In the genomic region with DNA sequence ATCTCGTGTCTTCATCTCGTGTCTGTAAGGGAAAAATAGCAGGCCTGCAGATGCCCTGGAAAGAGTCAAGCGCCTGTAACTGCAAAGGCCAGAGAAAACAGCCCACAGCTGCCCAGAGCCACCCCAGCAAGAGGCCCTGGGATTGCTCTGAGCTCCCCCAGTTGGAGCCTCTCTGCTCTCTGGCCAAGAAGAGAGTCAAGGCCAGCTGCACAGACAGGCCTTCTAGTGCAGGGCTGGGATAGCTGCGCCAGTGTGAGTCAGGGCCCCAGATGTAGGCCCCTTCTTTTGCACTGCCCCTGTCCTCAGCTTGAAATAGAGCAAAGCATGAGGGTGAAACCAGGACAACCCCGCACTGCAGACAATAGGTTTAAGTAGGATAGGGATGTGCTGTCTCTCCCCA, we compare ENCODE assay signal across 13 mouse cellular contexts.
DNase-seq lines count a peak whose midpoint lies in the region; ATAC-seq lines count a peak whose summit lies in the region.
"Had no signal": no experiment of that assay in that cellular context is flagged by ENCODE, and none has a peak within 500 bp of the region (broad histone marks: within the 10 kb centered on the region; RNA-seq: fewer than 3 reads in every experiment).

No protein-coding gene starts in this region.

- peak overlapping the region; percentile 38; the same call in 1 of the 2 replicates for H3K27ac ChIP-seq in midbrain, embryonic 10.5 days (replicated peaks)
- H3K27ac ChIP-seq in midbrain, embryonic 13.5 days: no peak overlapping the region
- no peak overlapping the region for H3K27ac ChIP-seq in stomach, embryonic 14.5 days (ENCODE audit: low read length)
- H3K27ac ChIP-seq: liver, embryonic 13.5 days; midbrain, embryonic 12.5 days had no signal

- no peak overlapping the region for H3K4me2 ChIP-seq in midbrain, embryonic 13.5 days (replicated peaks)
- H3K4me2 ChIP-seq in stomach, embryonic 14.5 days (replicated peaks; ENCODE audit: low read depth, low read length): no peak overlapping the region
- H3K4me2 ChIP-seq: liver, embryonic 13.5 days; midbrain, embryonic 12.5 days had no signal

- intact Hi-C loops in heart, postnatal 10 days (cut with DNase I): no loop called here

- no peaks in the 10 kb centered on the region for H3K36me3 ChIP-seq in midbrain, embryonic 10.5 days
- no peaks in the 10 kb centered on the region for H3K36me3 ChIP-seq in midbrain, embryonic 13.5 days
- H3K36me3 ChIP-seq in stomach, embryonic 14.5 days (ENCODE audit: control insufficient read depth, insufficient read depth, low read length): no peaks in the 10 kb centered on the region
- H3K36me3 ChIP-seq: liver, embryonic 13.5 days; midbrain, embryonic 12.5 days had no signal

- 74% methylated on average over 5 of the region's 5 CpGs for WGBS in midbrain, embryonic 10.5 days
- whole genome bisulfite sequencing in midbrain, embryonic 13.5 days: 80% methylated on average over 5 of the region's 5 CpGs
- 64% methylated on average over 5 of the region's 5 CpGs for WGBS in stomach, embryonic 14.5 days

- H3K9me3 ChIP-seq in midbrain, embryonic 10.5 days (replicated peaks): no peaks in the 10 kb centered on the region
- H3K9me3 ChIP-seq in midbrain, embryonic 13.5 days: no peaks in the 10 kb centered on the region
- no peaks in the 10 kb centered on the region for H3K9me3 ChIP-seq in stomach, embryonic 14.5 days (ENCODE audit: control insufficient read depth, low read depth, low read length)
- H3K9me3 ChIP-seq: liver, embryonic 13.5 days; midbrain, embryonic 12.5 days had no signal

- H3K27me3 ChIP-seq in midbrain, embryonic 10.5 days (ENCODE audit: low read depth, poor library complexity, severe bottlenecking): no peaks in the 10 kb centered on the region
- no peaks in the 10 kb centered on the region for H3K27me3 ChIP-seq in midbrain, embryonic 13.5 days
- no peaks in the 10 kb centered on the region for H3K27me3 ChIP-seq in stomach, embryonic 14.5 days (ENCODE audit: control insufficient read depth, insufficient read depth, low read length)
- H3K27me3 ChIP-seq: liver, embryonic 13.5 days; midbrain, embryonic 12.5 days had no signal

- peaks cover 16% of the 10 kb centered on the region for H3K4me1 ChIP-seq in midbrain, embryonic 10.5 days
- peaks cover 4% of the 10 kb centered on the region; the same call in 1 of the 2 replicates for H3K4me1 ChIP-seq in midbrain, embryonic 13.5 days (replicated peaks)
- no peaks in the 10 kb centered on the region for H3K4me1 ChIP-seq in stomach, embryonic 14.5 days (ENCODE audit: control insufficient read depth, insufficient read depth, low read length)
- H3K4me1 ChIP-seq: liver, embryonic 13.5 days had no signal

- H3K4me3 ChIP-seq in midbrain, embryonic 10.5 days: no peak overlapping the region
- no peak overlapping the region for H3K4me3 ChIP-seq in midbrain, embryonic 13.5 days (replicated peaks)
- no peak overlapping the region for H3K4me3 ChIP-seq in stomach, embryonic 14.5 days (ENCODE audit: low read depth, low read length)
- H3K4me3 ChIP-seq: liver, embryonic 13.5 days; midbrain, embryonic 12.5 days had no signal

- no peak for DNase-seq in midbrain, embryonic 10.5 days (ENCODE audit: low spot score)
- DNase-seq in gastrocnemius, adult 18-20 months (ENCODE audit: low spot score): peak; percentile 32
- peak; percentile 37 to 45 for DNase-seq in heart, postnatal 10 days
- no peak for DNase-seq in right cerebral cortex, postnatal 25 days
- DNase-seq in yolk sac, embryonic 10.5 days (ENCODE audit: low spot score): no peak
- no peak for DNase-seq in spleen, postnatal 4 days (ENCODE audit: low spot score in 2 of 2)
- DNase-seq: cerebellum, adult 8-10 months; kidney, adult 9 months; liver, embryonic 13.5 days had no signal

- ATAC-seq in midbrain, embryonic 13.5 days: no peak
- peak; percentile 69; the same call in 1 of the 2 replicates for ATAC-seq in stomach, embryonic 14.5 days (ENCODE audit: insufficient number of reproducible peaks, insufficient read depth, low FRiP score, low read depth)
- ATAC-seq: activated CD4-positive, CD25-positive, alpha-beta regulatory T cell, adult 4 months had no signal

- no peak overlapping the region for H3K9ac ChIP-seq in midbrain, embryonic 13.5 days (replicated peaks)
- H3K9ac ChIP-seq in stomach, embryonic 14.5 days (replicated peaks; ENCODE audit: low read depth, low read length): no peak overlapping the region
- H3K9ac ChIP-seq: liver, embryonic 13.5 days; midbrain, embryonic 12.5 days had no signal

Comparison
In these comparisons a context has a peak if more than half of its experiments do, and no peak if none do; other contexts are left out.
1. DNase-seq: peak in gastrocnemius, adult 18-20 months (single experiment) and heart, postnatal 10 days (2 of 2); none in midbrain, embryonic 10.5 days (single experiment), right cerebral cortex, postnatal 25 days (single experiment), yolk sac, embryonic 10.5 days (single experiment) and spleen, postnatal 4 days (0 of 2).